Mouse (Mus musculus): ENCODE results near the gene Serinc3.

GRCm38 (mm10) chr2:163667045-163667444 lies 22.1 kb upstream of the Serinc3 start:
- no peak for TF ChIP-seq CTCF (IDR thresholded peaks at IDR 0.05; ENCODE audit: low read depth)
- no peak for TF ChIP-seq EP300 (IDR thresholded peaks at IDR 0.05; ENCODE audit: low read depth)
